Mouse (Mus musculus): ENCODE measurements at regions not wholly inside any gene's neighbourhood (a gene's known extent, or its start where the extent isn't known, plus 50 kb on each side); places are given as distances from the start of the nearest gene placed in this dataset.
A peak's percentile ranks its signal among the peaks of the same experiment; 100 is the strongest.

GRCm38 (mm10) chr9:46938628-46939027 lies 59.9 kb upstream of the Gm4791 start:
- no peaks in the 10 kb centered on the region for H3K4me1 ChIP-seq (replicated peaks; ENCODE audit: control insufficient read depth, insufficient read depth, low read length)
- H3K9ac ChIP-seq = no peak overlapping the region
- H3K9me3 ChIP-seq (ENCODE audit: control insufficient read depth, low read length) = no peaks in the 10 kb centered on the region
- WGBS = 80% methylated on average over 3 of the region's 3 CpGs
- no peak overlapping the region for H3K4me2 ChIP-seq (replicated peaks)
- H3K27me3 ChIP-seq (ENCODE audit: control insufficient read depth, insufficient read depth, low read length) = no peaks in the 10 kb centered on the region
- ATAC-seq (ENCODE audit: low FRiP score) (no peak), DNase-seq (ENCODE audit: low spot score) (no peak)
- no peaks in the 10 kb centered on the region for H3K36me3 ChIP-seq (replicated peaks; ENCODE audit: control insufficient read depth, insufficient read depth)
- no peak overlapping the region for H3K4me3 ChIP-seq (replicated peaks; ENCODE audit: low read length)
- H3K27ac ChIP-seq = no peak overlapping the region

DNA sequence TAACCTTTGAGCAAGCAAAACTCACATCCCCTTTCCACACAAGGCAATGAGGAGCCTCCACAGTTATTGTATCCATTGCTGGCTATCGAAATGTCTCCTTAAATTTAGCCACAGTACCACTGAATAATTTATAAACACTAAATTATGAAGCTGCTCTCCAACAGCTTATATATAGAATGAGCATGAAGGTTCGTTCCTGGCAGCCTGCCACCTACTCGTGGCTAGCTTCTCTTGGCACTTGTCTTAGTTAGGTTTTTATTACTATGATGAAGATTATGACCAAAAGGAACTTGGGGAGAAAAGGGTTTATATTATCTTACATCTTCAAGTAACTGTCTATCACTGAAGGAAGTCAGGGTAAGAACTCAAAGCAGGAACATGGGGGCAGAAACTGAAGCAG lies 72.9 kb upstream of the Gm4791 start:
- 72% methylated on average over 3 of the region's 3 CpGs for WGBS
- H3K4me2 ChIP-seq (replicated peaks) = no peak overlapping the region
- ATAC-seq (ENCODE audit: low FRiP score) (no peak), DNase-seq (ENCODE audit: low spot score) (no peak)
- H3K4me1 ChIP-seq (replicated peaks; ENCODE audit: control insufficient read depth, insufficient read depth, low read length) = no peaks in the 10 kb centered on the region
- no peak overlapping the region for H3K9ac ChIP-seq
- no peaks in the 10 kb centered on the region for H3K27me3 ChIP-seq (ENCODE audit: control insufficient read depth, insufficient read depth, low read length)
- H3K27ac ChIP-seq = no peak overlapping the region
- no peaks in the 10 kb centered on the region for H3K9me3 ChIP-seq (ENCODE audit: control insufficient read depth, low read length)
- no peaks in the 10 kb centered on the region for H3K36me3 ChIP-seq (replicated peaks; ENCODE audit: control insufficient read depth, insufficient read depth)
- no peak overlapping the region for H3K4me3 ChIP-seq (replicated peaks; ENCODE audit: low read length)

- H3K9ac ChIP-seq = no peak overlapping the region
- no peak for ATAC-seq (ENCODE audit: low FRiP score)
- WGBS = 100% methylated on average over 1 of the region's 1 CpGs
Observed at GRCm38 (mm10) chr9:46920081-46920480, 78.5 kb upstream of the Gm4791 start.

GRCm38 (mm10) chr9:46913238-46913637 lies 85.3 kb upstream of the Gm4791 start:
- H3K36me3 ChIP-seq (replicated peaks; ENCODE audit: control insufficient read depth, insufficient read depth) = no peaks in the 10 kb centered on the region
- DNase-seq (ENCODE audit: low spot score) = no peak
- 21% methylated on average over 3 of the region's 3 CpGs for WGBS

More at GRCm38 (mm10) chr9:46920081-46920480, 78.5 kb upstream of the Gm4791 start:
- no peaks in the 10 kb centered on the region for H3K4me1 ChIP-seq (replicated peaks; ENCODE audit: control insufficient read depth, insufficient read depth, low read length)
- H3K27me3 ChIP-seq (ENCODE audit: control insufficient read depth, insufficient read depth, low read length) = no peaks in the 10 kb centered on the region
- H3K27ac ChIP-seq = no peak overlapping the region
- no peak for DNase-seq (ENCODE audit: low spot score)
- H3K4me3 ChIP-seq (replicated peaks; ENCODE audit: low read length) = no peak overlapping the region
- no peaks in the 10 kb centered on the region for H3K9me3 ChIP-seq (ENCODE audit: control insufficient read depth, low read length)
- H3K4me2 ChIP-seq (replicated peaks) = no peak overlapping the region
- H3K36me3 ChIP-seq (replicated peaks; ENCODE audit: control insufficient read depth, insufficient read depth) = no peaks in the 10 kb centered on the region

DNA sequence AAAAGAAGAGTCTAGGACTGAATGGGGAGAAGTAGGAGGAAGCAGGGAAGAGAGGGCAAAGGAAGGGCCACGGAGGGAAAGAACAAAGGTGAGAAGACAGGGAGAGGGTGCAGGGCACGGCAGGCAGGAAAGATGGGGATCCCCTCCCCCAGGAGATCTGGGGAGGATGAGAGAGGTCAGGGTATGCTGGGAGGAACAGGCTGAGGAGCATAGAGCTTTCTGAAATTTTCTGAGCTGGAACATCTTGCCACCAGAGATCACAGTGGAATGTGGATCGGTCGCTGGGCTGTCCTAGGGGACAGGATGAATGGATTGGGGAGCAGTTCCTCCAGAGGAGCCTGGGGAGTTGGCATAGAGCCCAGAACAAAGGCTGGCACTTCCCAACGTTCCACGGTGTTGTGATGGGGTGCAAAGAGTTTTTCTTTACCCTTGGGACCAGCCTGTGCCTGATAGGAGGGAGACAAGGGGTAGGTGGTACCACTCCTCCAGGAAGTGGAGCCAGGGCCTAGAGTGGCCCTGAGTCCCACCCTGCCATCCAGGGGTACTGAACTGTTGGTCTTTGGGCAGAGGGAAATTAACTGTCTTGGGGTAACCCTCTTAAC lies 89.0 kb upstream of the Gm4791 start:
- no peak overlapping the region for H3K27ac ChIP-seq
- H3K27me3 ChIP-seq (ENCODE audit: control insufficient read depth, insufficient read depth, low read length) = no peaks in the 10 kb centered on the region
- peak; percentile 46 for DNase-seq (ENCODE audit: low spot score)

More at GRCm38 (mm10) chr9:46913238-46913637, 85.3 kb upstream of the Gm4791 start:
- H3K4me3 ChIP-seq (replicated peaks; ENCODE audit: low read length) = no peak overlapping the region
- no peak overlapping the region for H3K4me2 ChIP-seq (replicated peaks)
- no peaks in the 10 kb centered on the region for H3K27me3 ChIP-seq (ENCODE audit: control insufficient read depth, insufficient read depth, low read length)
- H3K9ac ChIP-seq = no peak overlapping the region
- no peaks in the 10 kb centered on the region for H3K4me1 ChIP-seq (replicated peaks; ENCODE audit: control insufficient read depth, insufficient read depth, low read length)
- H3K9me3 ChIP-seq (ENCODE audit: control insufficient read depth, low read length) = no peaks in the 10 kb centered on the region
- H3K27ac ChIP-seq = no peak overlapping the region
- no peak for ATAC-seq (ENCODE audit: low FRiP score)

GRCm38 (mm10) chr9:46905081-46905480 lies 93.5 kb upstream of the Gm4791 start:
- ATAC-seq (ENCODE audit: low FRiP score) = no peak
- no peaks in the 10 kb centered on the region for H3K27me3 ChIP-seq (ENCODE audit: control insufficient read depth, insufficient read depth, low read length)
- H3K9ac ChIP-seq = no peak overlapping the region
- DNase-seq (ENCODE audit: low spot score) = no peak
- H3K4me2 ChIP-seq (replicated peaks) = no peak overlapping the region
- H3K36me3 ChIP-seq (replicated peaks; ENCODE audit: control insufficient read depth, insufficient read depth) = no peaks in the 10 kb centered on the region
- H3K4me3 ChIP-seq (replicated peaks; ENCODE audit: low read length) = no peak overlapping the region
- H3K4me1 ChIP-seq (replicated peaks; ENCODE audit: control insufficient read depth, insufficient read depth, low read length) = no peaks in the 10 kb centered on the region
- WGBS = 86% methylated on average over 3 of the region's 3 CpGs
- H3K27ac ChIP-seq = no peak overlapping the region
- no peaks in the 10 kb centered on the region for H3K9me3 ChIP-seq (ENCODE audit: control insufficient read depth, low read length)

More for the DNA sequence above, 89.0 kb upstream of the Gm4791 start:
- WGBS = 46% methylated on average over 6 of the region's 6 CpGs
- Histone ChIP-seq H3K9me3 (ENCODE audit: control insufficient read depth, low read length) (no peaks in the 10 kb centered on the region), H3K4me1 (replicated peaks; ENCODE audit: control insufficient read depth, insufficient read depth, low read length) (no peaks in the 10 kb centered on the region), H3K9ac (no peak overlapping the region), H3K4me2 (replicated peaks) (no peak overlapping the region), H3K36me3 (replicated peaks; ENCODE audit: control insufficient read depth, insufficient read depth) (no peaks in the 10 kb centered on the region), H3K4me3 (replicated peaks; ENCODE audit: low read length) (no peak overlapping the region)
- ATAC-seq (ENCODE audit: low FRiP score) = no peak

DNA sequence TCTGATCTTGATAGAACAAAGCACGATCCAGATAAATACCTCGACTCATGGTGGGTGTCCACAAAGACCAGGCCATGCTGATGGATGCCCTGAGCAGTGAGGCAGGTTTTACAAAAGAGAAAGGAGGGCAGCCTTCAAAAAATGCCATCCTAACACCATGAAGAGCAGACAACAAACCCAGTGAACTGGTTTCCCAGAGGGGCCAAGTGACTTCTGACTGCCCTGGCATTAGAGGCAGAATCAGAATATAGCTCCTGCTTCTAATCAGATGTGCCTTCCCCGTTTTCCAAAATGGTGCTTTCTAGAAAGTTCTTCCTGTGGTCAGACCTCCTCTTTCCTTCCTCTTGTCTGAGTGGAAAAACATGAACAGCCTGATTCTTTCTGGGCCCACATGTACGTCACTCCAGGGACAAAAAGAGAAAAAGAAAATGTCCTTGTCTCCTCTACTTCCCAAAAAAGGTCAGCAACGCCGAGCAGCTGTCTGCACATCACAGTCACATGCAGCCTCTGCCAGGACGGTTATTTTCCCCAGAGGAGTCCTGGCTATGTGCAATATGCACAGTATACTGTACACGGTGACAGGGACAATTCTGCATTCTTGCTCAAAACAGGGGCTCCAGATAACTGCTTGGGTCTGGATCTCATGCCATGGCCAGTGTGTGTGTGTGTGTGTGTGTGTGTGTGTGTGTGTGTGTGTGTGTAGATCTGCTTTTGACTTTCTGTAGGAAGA lies 94.9 kb upstream of the Gm4791 start:
- no peaks in the 10 kb centered on the region for H3K27me3 ChIP-seq (ENCODE audit: control insufficient read depth, insufficient read depth, low read length)
- no peaks in the 10 kb centered on the region for H3K36me3 ChIP-seq (replicated peaks; ENCODE audit: control insufficient read depth, insufficient read depth)
- H3K4me1 ChIP-seq (replicated peaks; ENCODE audit: control insufficient read depth, insufficient read depth, low read length) = no peaks in the 10 kb centered on the region; the same call in 1 of the 2 replicates
- ATAC-seq (ENCODE audit: low FRiP score) (no peak), DNase-seq (ENCODE audit: low spot score) (no peak)
- H3K9me3 ChIP-seq (ENCODE audit: control insufficient read depth, low read length) = no peaks in the 10 kb centered on the region
- no peak overlapping the region for H3K4me2 ChIP-seq (replicated peaks)
- no peak overlapping the region for H3K4me3 ChIP-seq (replicated peaks; ENCODE audit: low read length)
- H3K27ac ChIP-seq = no peak overlapping the region
- 51% methylated on average over 8 of the region's 8 CpGs for WGBS
- H3K9ac ChIP-seq = no peak overlapping the region

DNA sequence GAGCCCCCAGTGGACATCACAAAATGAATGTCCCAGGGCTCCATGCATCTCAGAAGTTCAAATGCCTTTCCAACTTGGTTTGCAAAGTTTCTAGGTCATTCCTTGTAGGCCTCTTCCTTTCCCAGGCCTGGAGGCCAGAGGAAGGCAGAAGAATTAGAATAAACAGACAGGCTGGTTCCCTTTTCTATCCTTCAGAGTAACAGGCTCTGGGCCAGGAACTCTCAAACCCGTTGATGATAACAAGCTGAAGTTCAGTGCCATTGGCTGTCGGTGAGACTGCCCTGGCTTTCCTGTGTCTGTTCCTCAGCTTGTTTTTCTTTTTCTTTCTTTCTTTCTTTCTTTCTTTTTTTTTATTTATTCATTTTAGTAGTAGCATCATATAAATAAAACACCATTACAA lies 99.3 kb upstream of the Gm4791 start:
- Histone ChIP-seq H3K4me3 (replicated peaks; ENCODE audit: low read length) (no peak overlapping the region), H3K4me2 (replicated peaks) (no peak overlapping the region), H3K9ac (no peak overlapping the region), H3K4me1 (replicated peaks; ENCODE audit: control insufficient read depth, insufficient read depth, low read length) (peaks cover 3% of the 10 kb centered on the region; the same call in 1 of the 2 replicates), H3K36me3 (replicated peaks; ENCODE audit: control insufficient read depth, insufficient read depth) (no peaks in the 10 kb centered on the region), H3K27me3 (ENCODE audit: control insufficient read depth, insufficient read depth, low read length) (no peaks in the 10 kb centered on the region), H3K9me3 (ENCODE audit: control insufficient read depth, low read length) (no peaks in the 10 kb centered on the region), H3K27ac (no peak overlapping the region)
- DNase-seq (ENCODE audit: low spot score) = no peak
- 71% methylated on average over 2 of the region's 2 CpGs for WGBS
- no peak for ATAC-seq (ENCODE audit: low FRiP score)

DNA sequence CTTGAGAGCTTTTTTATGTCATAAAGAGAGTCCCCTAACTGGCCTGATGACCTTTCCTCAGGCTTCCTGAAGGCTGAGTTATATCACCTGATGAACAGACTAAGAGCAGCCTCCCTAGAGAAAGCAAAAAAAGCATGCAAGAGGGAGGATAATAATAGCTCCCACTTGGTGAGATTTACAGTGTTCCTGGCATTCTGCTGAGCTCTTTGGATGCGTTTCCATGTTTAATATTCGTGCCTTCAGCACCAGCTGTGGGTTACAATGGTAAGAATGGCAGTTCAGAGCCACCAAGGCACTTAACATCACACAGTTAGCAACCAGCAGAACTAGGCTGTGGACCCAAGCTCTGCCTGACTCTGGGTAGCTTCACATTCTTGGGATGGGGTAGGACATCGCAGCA lies 100.4 kb upstream of the Gm4791 start:
- H3K4me1 ChIP-seq (replicated peaks; ENCODE audit: control insufficient read depth, insufficient read depth, low read length) = peaks cover 3% of the 10 kb centered on the region; the same call in 1 of the 2 replicates
- DNase-seq (ENCODE audit: low spot score) (no peak), ATAC-seq (ENCODE audit: low FRiP score) (no peak)
- 71% methylated on average over 3 of the region's 3 CpGs for WGBS
- H3K4me2 ChIP-seq (replicated peaks) = no peak overlapping the region
- no peaks in the 10 kb centered on the region for H3K9me3 ChIP-seq (ENCODE audit: control insufficient read depth, low read length)
- H3K9ac ChIP-seq = no peak overlapping the region
- H3K4me3 ChIP-seq (replicated peaks; ENCODE audit: low read length) = no peak overlapping the region
- H3K27me3 ChIP-seq (ENCODE audit: control insufficient read depth, insufficient read depth, low read length) = no peaks in the 10 kb centered on the region
- H3K27ac ChIP-seq = no peak overlapping the region
- H3K36me3 ChIP-seq (replicated peaks; ENCODE audit: control insufficient read depth, insufficient read depth) = no peaks in the 10 kb centered on the region
